Mouse (Mus musculus): ENCODE data around the gene Metrnl.

GRCm38 (mm10) chr11:121654406-121654945, 46.9 kb upstream of the Metrnl start:
- TF ChIP-seq CTCF (IDR thresholded peaks at IDR 0.05; ENCODE audit: low read depth) (no peak), EP300 (IDR thresholded peaks at IDR 0.05; ENCODE audit: low read depth) (no peak)

Data from liver, postnatal 0 days (tissue).